Mouse (Mus musculus) G1E (cell line): ENCODE results near the gene Xrra1.

Source experiments
- CTCF ChIP-seq: IDR thresholded peaks from 2 replicates; pipeline ENCODE4 v1.5.1; 2012; ENCODE audit warnings: low read depth, low read length, inconsistent platforms, mixed read lengths
- GATA1 ChIP-seq: IDR thresholded peaks from 2 replicates; pipeline ENCODE4 v1.6.1; 2012; ENCODE audit warnings: borderline replicate concordance, low read length, inconsistent platforms, mixed read lengths
- GATA2 ChIP-seq: IDR thresholded peaks from 2 replicates; pipeline ENCODE4 v1.6.1; 2012; ENCODE audit warnings: low read depth, low read length, inconsistent platforms, borderline replicate concordance
- POLR2AphosphoS5 ChIP-seq: IDR thresholded peaks from 2 replicates; pipeline ENCODE4 v1.6.1; 2012; ENCODE audit warnings: low read depth, low read length, inconsistent platforms; ENCODE audit not compliant: insufficient replicate concordance
- TAL1 ChIP-seq: conservative IDR thresholded peaks from 2 replicates; pipeline ENCODE4 v1.6.1; 2012; ENCODE audit warnings: low read depth, low read length, inconsistent platforms, mixed read lengths

- TF ChIP-seq CTCF (no peak), POLR2AphosphoS5 (no peak), GATA1 (no peak), GATA2 (no peak), TAL1 (no peak)
Measured at GRCm38 (mm10) chr7:99902208-99902607, 43.3 kb downstream of the Xrra1 start.
